Mouse (Mus musculus) heart, embryonic 16.5 days (tissue): ENCODE measurements around the gene Tbc1d22a. TPM values are rescaled to one million over a fixed set of nuclear protein-coding genes. Genes with fewer than 3 reads are reported as not detected.

Experiments
- ATAC-seq: fragments of 200-750 bp; cut with Nextera tagmentation; replicated peaks from 2 replicates; pipeline ENCODE4 v1.8.0; 2017; ENCODE audit warnings: moderate number of reproducible peaks; ENCODE audit not compliant: insufficient read depth, low FRiP score; ENCODE audit errors: extremely low read depth
- H3K27ac ChIP-seq: fragments of 300-500 bp; sonication (generic); 2 replicates; pipeline ENCODE4 v1.5.1; 2014; ENCODE audit warnings: mild to moderate bottlenecking, low read length, control low read depth, moderate library complexity
- H3K27me3 ChIP-seq: fragments of 300-500 bp; sonication (generic); 2 replicates; pipeline ENCODE4 v1.6.1; 2014; ENCODE audit warnings: low read length, mixed read lengths; ENCODE audit not compliant: control insufficient read depth, insufficient read depth
- H3K36me3 ChIP-seq: fragments of 300-500 bp; sonication (generic); 2 replicates; pipeline ENCODE4 v1.6.1; 2014; ENCODE audit not compliant: control insufficient read depth, insufficient read depth
- H3K4me1 ChIP-seq: fragments of 300-500 bp; sonication (generic); 2 replicates; pipeline ENCODE4 v1.6.1; 2014; ENCODE audit warnings: low read length, mixed read lengths; ENCODE audit not compliant: control insufficient read depth, insufficient read depth
- H3K4me2 ChIP-seq: fragments of 300-500 bp; sonication (generic); 2 replicates; pipeline ENCODE4 v1.6.1; 2014; ENCODE audit warnings: low read depth, mild to moderate bottlenecking, control low read depth, low read length
- H3K4me3 ChIP-seq: fragments of 300-500 bp; sonication (generic); 2 replicates; pipeline ENCODE4 v1.5.1; 2014; ENCODE audit warnings: mild to moderate bottlenecking, control low read depth, low read length
- H3K9ac ChIP-seq: fragments of 300-500 bp; sonication (generic); 2 replicates; pipeline ENCODE4 v1.6.1; 2014; ENCODE audit warnings: low read length, control low read depth
- H3K9me3 ChIP-seq: fragments of 300-500 bp; sonication (generic); replicated peaks from 2 replicates; pipeline ENCODE4 v1.6.1; 2016; ENCODE audit warnings: low read length; ENCODE audit not compliant: control insufficient read depth
- whole genome bisulfite sequencing: fragments of 180-500 bp; shearing (Covaris S2); extraction: QIAGEN DNeasy Blood & Tissue Kit; methylation state at CpG from one replicate; pipeline ENCODE4 v1.1.7; 2014; 5-methylcytosine and 5-hydroxymethylcytosine counted together
- polyA plus RNA-seq: library from polyadenylated mRNA; unstranded; fragments of >200 nt; fragmentation: Nextera tagmentation; extraction: Ambion mirVana; gene quantifications from 2 replicates; pipeline ENCODE4 v1.2.1, GENCODE M21; 2015

Tbc1d22a gene
- polyA plus RNA-seq, 1 experiment from 2014 or later, result 11.5 TPM

GRCm38 (mm10) chr15:86169817-86170110 is 44.5 kb upstream of the Tbc1d22a start:
- Histone ChIP-seq H3K4me3 (no peak overlapping the region), H3K27ac (peak overlapping the region; percentile 49), H3K4me1 (peaks cover 66% of the 10 kb centered on the region), H3K36me3 (peaks cover 4% of the 10 kb centered on the region; the same call in 1 of the 2 replicates), H3K9ac (0 out of 2 replicates have a peak overlapping the region, but pooled peaks have one; percentile 5), H3K4me2 (no peak overlapping the region), H3K9me3 (no peaks in the 10 kb centered on the region), H3K27me3 (no peaks in the 10 kb centered on the region)
- 60% methylated on average over 4 of the region's 4 CpGs for WGBS
- ATAC-seq, result no peak

GRCm38 (mm10) chr15:86171316-86171715 is 42.9 kb upstream of the Tbc1d22a start:
- H3K9ac ChIP-seq, result no peak overlapping the region
- ATAC-seq, result no peak
- 74% methylated on average over 12 of the region's 12 CpGs for WGBS
- H3K36me3 ChIP-seq, result no peaks in the 10 kb centered on the region
- no peak overlapping the region for H3K4me3 ChIP-seq
- H3K27me3 ChIP-seq, result no peaks in the 10 kb centered on the region
- H3K27ac ChIP-seq, result peak overlapping the region; percentile 60
- peaks cover 75% of the 10 kb centered on the region for H3K4me1 ChIP-seq
- H3K4me2 ChIP-seq, result no peak overlapping the region
- no peaks in the 10 kb centered on the region for H3K9me3 ChIP-seq

- Histone ChIP-seq H3K27ac (peak overlapping the region; percentile 60), H3K4me3 (no peak overlapping the region), H3K4me1 (peaks cover 83% of the 10 kb centered on the region), H3K27me3 (no peaks in the 10 kb centered on the region), H3K9me3 (no peaks in the 10 kb centered on the region), H3K4me2 (no peak overlapping the region), H3K9ac (no peak overlapping the region), H3K36me3 (no peaks in the 10 kb centered on the region)
- ATAC-seq, result peak; percentile 70
- WGBS, result 15% methylated on average over 3 of the region's 3 CpGs
These were observed 42.1 kb upstream of the Tbc1d22a start for GRCm38 (mm10) chr15:86172124-86172523.

DNA sequence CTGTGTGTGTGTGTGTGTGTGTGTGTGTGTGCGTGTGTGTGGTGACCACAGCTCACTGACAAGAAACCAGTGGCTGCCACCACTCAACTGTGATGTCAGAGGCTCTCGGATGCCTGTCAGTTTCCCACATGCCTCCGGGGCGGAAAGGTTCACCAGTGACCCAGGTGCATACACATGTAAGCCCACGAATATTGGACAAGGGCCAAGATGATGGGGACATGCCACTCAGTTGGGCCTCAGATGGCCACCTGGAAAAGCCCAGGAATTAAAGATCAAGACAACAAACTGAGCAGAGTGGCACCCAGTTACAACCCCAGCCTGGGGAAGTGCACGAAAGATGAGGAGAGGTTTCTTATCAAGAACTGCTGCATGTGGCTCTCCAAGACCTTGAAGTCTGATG is 41.7 kb upstream of the Tbc1d22a start:
- H3K4me3 ChIP-seq, result no peak overlapping the region
- peaks cover 84% of the 10 kb centered on the region for H3K4me1 ChIP-seq
- ATAC-seq, result peak; percentile 10; the same call in 1 of the 2 replicates
- H3K4me2 ChIP-seq, result peak overlapping the region; percentile 43
- no peaks in the 10 kb centered on the region for H3K27me3 ChIP-seq
- peak overlapping the region; percentile 60 for H3K27ac ChIP-seq
- WGBS, result 38% methylated on average over 6 of the region's 6 CpGs
- no peaks in the 10 kb centered on the region for H3K9me3 ChIP-seq
- no peaks in the 10 kb centered on the region for H3K36me3 ChIP-seq
- no peak overlapping the region for H3K9ac ChIP-seq

DNA sequence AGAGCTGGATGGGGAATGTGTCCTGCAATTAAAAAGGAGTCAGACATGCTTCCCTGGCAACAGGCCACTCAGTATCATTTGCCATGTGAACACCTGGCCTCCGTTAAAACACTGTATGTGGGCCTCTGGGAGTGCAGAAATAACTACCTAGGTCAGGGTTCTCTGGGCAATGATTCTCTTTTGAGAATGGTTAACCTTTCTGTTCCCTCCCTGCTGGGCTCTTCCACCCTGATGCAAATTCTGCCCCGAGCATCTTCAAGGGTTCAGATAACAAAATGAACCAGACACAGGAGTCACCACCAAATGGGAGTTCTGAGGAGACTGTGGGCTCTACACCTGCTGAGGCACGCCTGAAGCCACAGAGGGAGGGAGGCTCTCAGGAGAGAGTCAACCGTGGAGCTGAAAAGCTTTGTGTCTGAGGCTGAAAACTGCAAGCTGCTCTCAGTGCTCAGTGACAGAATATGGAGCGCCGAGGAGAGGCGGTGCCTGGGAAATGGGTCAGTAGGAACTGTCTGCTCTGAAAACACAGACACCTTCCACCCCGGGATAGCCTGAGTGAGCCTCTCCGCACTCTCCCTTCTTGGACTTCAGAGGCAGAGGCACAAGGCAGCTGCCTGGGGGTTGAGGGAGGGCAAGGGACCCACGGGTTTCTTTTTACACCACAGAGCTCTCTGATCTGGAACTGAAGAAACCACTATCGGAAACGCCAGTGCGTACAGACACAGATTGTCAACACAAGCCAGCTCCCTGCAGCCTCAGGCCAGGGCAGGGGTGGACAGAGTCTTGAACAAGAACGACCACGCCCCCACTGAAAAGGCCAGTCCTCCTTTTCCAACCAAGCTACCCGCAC is 40.9 kb upstream of the Tbc1d22a start:
- 26% methylated on average over 16 of the region's 16 CpGs for WGBS
- Histone ChIP-seq H3K27me3 (no peaks in the 10 kb centered on the region), H3K36me3 (no peaks in the 10 kb centered on the region), H3K9me3 (no peaks in the 10 kb centered on the region), H3K9ac (peak overlapping the region; percentile 19; the same call in 1 of the 2 replicates), H3K4me2 (peak overlapping the region; percentile 43), H3K27ac (peak overlapping the region; percentile 60), H3K4me1 (peaks cover 80% of the 10 kb centered on the region), H3K4me3 (no peak overlapping the region)
- ATAC-seq, result no peak

- H3K4me1 ChIP-seq, result peaks cover 63% of the 10 kb centered on the region
These were observed 38.8 kb upstream of the Tbc1d22a start for GRCm38 (mm10) chr15:86175253-86176050.

GRCm38 (mm10) chr15:86176166-86176565 is 38.1 kb upstream of the Tbc1d22a start:
- Histone ChIP-seq H3K9ac (no peak overlapping the region), H3K4me3 (no peak overlapping the region), H3K27me3 (no peaks in the 10 kb centered on the region), H3K9me3 (no peaks in the 10 kb centered on the region), H3K4me2 (no peak overlapping the region), H3K27ac (no peak overlapping the region), H3K36me3 (no peaks in the 10 kb centered on the region), H3K4me1 (peaks cover 61% of the 10 kb centered on the region)
- 69% methylated on average over 10 of the region's 10 CpGs for WGBS
- no peak for ATAC-seq

More at GRCm38 (mm10) chr15:86175253-86176050, 38.8 kb upstream of the Tbc1d22a start:
- Histone ChIP-seq H3K4me2 (no peak overlapping the region), H3K4me3 (no peak overlapping the region), H3K27ac (no peak overlapping the region), H3K9ac (no peak overlapping the region), H3K27me3 (no peaks in the 10 kb centered on the region), H3K36me3 (no peaks in the 10 kb centered on the region), H3K9me3 (no peaks in the 10 kb centered on the region)
- no peak for ATAC-seq
- 76% methylated on average over 3 of the region's 3 CpGs for WGBS

GRCm38 (mm10) chr15:86176771-86177702 is 37.2 kb upstream of the Tbc1d22a start:
- Histone ChIP-seq H3K4me3 (no peak overlapping the region), H3K4me1 (peaks cover 58% of the 10 kb centered on the region), H3K27ac (peak overlapping the region; percentile 41), H3K27me3 (no peaks in the 10 kb centered on the region), H3K4me2 (no peak overlapping the region), H3K9ac (0 out of 2 replicates have a peak overlapping the region, but pooled peaks have one; percentile 2), H3K9me3 (no peaks in the 10 kb centered on the region), H3K36me3 (no peaks in the 10 kb centered on the region)
- WGBS, result 56% methylated on average over 22 of the region's 22 CpGs
- no peak for ATAC-seq
